Mouse (Mus musculus): ENCODE measurements around the gene Csf2ra.
"Not testable (repeated sequence)": the region's sequence is repeated elsewhere in the genome, so short reads cannot be mapped to it uniquely, and the experiment has no call there.

The Csf2ra gene

DNA sequence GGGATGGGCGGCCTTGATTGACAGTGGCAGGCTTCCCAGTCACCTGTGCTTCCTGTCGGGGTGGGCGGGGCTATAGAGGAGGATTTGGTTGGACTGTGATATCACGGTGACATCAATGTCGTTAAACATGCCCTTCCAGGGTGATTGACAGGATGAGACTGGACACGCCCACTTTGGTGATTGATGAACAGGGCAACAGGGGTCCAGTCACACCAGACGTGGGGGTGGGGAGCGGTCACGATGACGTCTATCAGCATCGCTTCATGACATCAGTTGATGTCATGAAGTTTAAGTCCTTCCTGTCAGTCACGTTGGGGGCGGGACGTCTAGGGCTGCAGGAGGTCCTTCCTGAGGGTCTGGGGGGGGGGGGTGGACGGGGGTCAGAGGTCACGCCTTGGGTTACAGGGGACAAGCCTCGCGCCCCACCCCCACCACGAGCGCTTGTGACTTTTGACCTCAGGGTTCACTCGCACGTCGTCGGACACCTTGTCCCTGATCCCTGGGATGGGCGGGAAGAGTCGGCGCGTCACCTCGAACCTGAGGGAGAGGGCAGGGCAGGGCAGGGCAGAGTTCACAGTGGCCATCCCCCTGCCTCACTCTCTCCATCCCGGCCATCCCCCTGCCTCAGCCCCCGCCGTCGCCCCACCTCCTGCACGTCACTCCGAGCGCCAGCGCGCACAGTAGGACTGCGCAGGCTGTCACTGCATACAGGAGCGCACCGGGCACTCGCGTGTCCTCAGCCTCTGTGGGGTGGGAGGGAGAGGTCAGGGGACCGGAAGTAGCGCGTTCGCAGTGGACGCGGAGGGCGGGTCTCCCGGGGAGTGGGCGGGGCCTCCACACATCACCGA is 3.3 kb downstream of the Csf2ra start:
- DNase-seq (ENCODE audit: low read depth): no peak

DNA sequence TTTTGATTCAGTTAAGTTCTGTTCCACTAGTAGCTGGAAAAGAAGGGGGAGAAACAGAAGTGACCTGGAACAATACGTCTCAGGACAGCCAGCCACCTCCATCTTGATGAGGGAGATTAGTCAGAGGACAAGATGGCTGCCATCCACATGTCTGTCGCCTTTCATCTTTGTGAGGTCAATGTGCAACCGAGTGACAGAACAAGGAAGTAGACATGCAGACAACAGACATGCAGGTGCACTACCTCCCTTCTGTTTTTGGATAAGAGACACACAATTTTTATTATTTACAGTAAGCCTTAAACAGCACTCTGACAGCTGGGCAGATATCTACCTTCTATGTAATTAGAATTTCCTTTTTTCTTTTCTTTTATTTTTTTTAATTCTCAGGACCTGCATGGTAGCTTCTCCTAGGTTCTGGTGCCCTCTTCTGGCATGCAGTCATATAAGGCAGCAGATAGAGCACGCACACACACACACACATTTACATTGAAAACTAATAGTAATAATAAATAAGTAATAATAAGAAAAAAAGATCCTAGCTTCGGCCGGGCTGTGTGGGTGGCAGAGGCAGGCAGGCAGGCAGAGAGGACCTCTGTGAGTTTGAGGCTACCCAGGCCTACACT is 4.4 kb downstream of the Csf2ra start:
- peak; percentile 91 for DNase-seq (ENCODE audit: low read depth)

DNA sequence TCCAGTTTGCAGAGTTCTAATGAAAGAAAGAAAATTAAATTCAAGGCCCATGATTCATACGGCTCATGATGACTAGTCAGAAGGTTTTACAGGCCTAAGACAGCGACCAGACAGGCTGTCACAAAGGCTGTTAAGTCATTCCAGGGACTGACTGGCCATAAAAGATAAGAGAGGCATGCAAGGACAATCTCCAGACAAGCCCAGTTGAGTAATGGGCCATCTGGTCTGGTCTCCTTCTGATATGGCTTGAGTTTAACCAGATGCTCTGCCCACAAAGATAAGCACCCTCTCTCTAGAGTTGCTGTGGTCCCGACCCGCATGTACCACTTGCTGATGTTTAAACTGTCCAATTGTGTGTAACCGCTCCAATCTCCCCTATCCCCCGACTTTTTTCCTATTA is 20.7 kb downstream of the Csf2ra start:
- DNase-seq (ENCODE audit: low read depth): peak; percentile 60

DNA sequence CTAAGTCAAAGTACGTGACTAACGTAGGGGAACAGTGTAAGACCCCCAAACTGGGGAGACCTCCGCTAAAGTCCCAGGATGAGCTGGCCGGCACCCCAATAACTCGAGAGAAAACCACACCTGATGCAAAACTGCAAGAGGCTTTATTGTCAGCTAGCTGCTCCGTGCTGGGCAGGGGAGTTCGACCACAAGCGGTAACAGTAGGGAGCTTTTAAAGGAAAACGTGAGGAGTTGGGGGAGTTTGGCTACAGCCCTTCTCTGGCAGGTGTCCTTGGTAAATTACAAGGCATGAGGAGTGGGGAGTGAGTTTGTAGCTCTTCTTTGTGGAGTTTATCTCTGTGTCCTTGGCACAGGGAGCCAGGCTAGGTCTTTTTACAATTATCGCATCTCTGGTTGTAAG is 28.4 kb downstream of the Csf2ra start:
- peak; percentile 42 for DNase-seq (ENCODE audit: low read depth)

DNA sequence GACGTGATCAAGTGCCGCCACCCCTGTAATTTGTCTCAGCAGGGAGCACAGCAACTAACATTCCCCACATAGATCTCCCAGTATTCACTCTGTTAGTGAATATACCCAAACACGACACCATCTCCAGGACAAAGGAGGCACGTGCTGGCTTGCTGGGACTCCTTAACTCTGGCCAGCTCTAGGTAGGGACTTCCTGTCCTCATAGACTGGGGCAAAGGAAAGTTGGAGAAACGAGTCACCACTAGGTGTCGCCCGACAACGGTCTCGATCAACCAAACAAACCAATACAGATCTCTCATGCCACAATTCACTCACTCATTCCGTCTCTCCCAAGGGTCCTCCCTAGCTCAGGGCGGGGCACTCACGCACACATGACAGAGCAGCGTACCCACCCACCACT is 28.9 kb downstream of the Csf2ra start:
- DNase-seq (ENCODE audit: low read depth): peak; percentile 92

DNA sequence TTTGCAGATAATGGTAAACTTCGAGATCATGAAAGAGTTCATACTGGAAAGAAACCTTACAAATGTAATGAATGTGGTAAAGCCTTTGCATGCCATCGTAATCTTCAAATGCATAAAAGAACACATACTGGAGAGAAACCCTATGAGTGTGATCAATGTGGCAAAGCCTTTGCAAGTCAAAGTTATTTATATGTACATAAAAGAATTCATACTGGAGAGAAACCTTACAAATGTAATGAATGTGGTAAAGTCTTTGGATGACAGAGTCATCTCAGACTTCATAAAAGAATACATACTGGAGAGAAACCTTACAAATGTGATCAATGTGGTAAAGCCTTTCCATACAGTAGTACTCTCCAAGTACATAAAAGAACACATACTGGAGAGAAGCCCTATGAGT is 44.6 kb downstream of the Csf2ra start, which contains the start of gene Gm6020:
Gene Gm6020 (plus strand): TSS at position 301 of the 400 bp plus-strand sequence.
- DNase-seq (ENCODE audit: low read depth): not testable (repeated sequence)

DNA sequence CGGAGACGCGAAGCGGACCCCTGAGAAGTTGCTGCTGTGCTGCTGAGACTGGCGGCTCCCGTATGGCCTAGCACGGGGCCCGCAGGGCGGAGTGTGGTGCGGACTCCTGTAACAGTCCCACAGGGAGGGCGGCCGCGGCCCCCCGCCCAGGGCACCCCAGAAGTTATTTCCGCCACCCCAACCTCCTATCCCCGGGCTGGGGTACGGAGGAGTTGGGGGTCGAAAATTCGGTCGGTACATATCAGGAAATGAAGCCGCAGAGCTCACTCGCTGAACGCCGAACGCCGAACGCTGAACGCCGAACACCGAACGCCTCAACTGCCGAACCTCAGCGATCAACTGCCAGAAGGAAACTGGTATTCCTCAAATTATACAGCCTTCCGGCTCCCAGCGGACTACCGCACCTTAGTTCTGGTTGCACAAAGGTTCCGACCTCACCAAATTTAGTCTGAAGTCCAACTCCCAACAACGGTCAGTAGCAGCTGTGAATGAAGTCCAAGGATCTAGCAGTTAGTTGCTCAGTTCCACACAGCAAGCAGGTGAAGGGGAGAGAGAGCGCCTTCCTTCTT is 52.4 kb downstream of the Csf2ra start, which contains the start of gene Gm7102:
Gene Gm7102 (minus strand): TSS at position 554 of the 569 bp plus-strand sequence.
- DNase-seq (ENCODE audit: low read depth): no peak
